Mouse (Mus musculus) monocyte, adult 5-6 weeks (primary cell): ENCODE results near the gene Olfr1322. TPM values are rescaled to one million over a fixed set of nuclear protein-coding genes. Genes with fewer than 3 reads are reported as not detected.

Source experiments
- ATAC-seq: fragments of 153-309, 156-312 bp; replicated peaks from 2 replicates; pipeline ENCODE4 v1.8.0; 2017; ENCODE audit warnings: mild to moderate bottlenecking; ENCODE audit not compliant: low TSS enrichment, insufficient number of reproducible peaks, severe bottlenecking, poor library complexity, low FRiP score
- total RNA-seq: library from RNA; stranded (forward); fragments of 200-1000, 200-491, 200-594 nt; gene quantifications from 3 replicates; pipeline ENCODE4 v1.2.3, GENCODE M21; 2017

Gene Olfr1322
- not detected in 3 replicates for total RNA-seq

GRCm38 (mm10) chrX:49891383-49891782, at the start of gene Olfr1322:
Gene Olfr1322, minus strand, starts transcription at chrX:49891483.
- no peak for ATAC-seq

GRCm38 (mm10) chrX:49877651-49878349, 13.5 kb downstream of the Olfr1322 start:
- ATAC-seq = no peak

Other genes starting within 250 kb of the Olfr1322 start
- not detected in 3 replicates for gene Olfr1320, start 219.2 kb downstream of the Olfr1322 start, total RNA-seq
- not detected in 3 replicates for gene Olfr1321, start 156.4 kb downstream of the Olfr1322 start, total RNA-seq
- not detected in 3 replicates for gene Igsf1, start 93.7 kb downstream of the Olfr1322 start, total RNA-seq
- gene Olfr1323, start 127.9 kb upstream of the Olfr1322 start, total RNA-seq = not detected in 3 replicates